Mouse (Mus musculus) T-helper 2 cell (primary cell): ENCODE data around the gene Bcat2.

ENCODE experiments used
- in situ Hi-C: fragments of 300-600 bp; cut with MboI, MseI; formaldehyde crosslinking; loops from one replicate; pipeline ENCODE4 v1.15.1; 2025; ENCODE audit warnings: high pct_unique_total_duplicates

The Bcat2 gene

DNA sequence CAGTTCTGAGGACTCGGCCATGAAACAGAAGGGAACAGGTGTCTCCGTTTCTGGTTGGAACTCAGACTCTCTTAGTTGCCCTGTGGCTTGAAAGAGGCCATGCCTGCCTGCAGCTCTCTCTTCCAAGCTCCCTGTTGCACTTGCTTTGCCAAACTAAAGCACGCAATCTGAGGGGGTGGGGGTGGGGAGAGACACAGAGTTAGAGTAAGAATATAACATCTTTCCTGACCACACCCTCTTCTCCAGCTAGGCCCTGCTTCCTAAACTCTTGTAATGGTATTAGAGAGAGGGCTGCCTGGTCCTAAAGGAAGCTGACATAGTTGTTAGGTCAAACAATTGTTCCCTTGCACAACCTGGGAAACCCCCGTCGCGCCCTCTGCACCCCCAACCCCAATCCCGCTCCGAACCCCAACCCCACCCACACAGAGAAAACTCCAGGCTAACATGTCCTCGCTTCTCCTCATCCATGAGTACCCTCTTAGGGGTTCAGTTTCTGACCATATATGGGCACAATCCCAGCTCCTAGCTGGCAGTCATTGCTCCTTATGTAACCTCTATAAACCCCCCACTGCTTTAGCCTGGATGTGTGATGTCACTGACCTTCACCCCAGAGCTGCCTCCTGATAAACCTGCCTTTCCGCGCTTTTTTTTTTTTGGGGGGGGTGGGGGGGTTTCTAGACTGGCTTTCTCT lies 19.0 kb upstream of the Bcat2 start:
- in situ Hi-C loops = loop anchor here (5.0 kb wide), 1 partner anchor 41 kb away; no protein-coding TSS in a partner anchor

DNA sequence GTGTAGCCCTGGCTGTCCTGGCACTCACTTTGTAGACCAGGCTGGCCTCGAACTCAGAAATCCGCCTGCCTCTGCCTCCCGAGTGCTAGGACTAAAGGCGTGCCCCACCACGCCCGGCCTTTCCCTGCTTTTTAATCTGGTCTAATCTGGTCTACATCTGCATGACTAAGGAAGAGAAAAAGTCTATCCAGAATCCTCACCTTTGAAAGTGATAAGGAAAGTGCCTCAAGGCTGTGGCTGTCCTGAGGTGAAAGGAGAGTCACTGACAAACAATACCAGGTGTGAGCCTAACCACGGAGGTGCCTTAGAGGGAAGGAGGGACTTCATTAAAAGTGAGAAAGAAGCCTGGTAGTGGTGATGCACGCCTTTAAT lies 18.5 kb upstream of the Bcat2 start:
- in situ Hi-C loops = loop anchor here (5.0 kb wide), 1 partner anchor 41 kb away; no protein-coding TSS in a partner anchor

DNA sequence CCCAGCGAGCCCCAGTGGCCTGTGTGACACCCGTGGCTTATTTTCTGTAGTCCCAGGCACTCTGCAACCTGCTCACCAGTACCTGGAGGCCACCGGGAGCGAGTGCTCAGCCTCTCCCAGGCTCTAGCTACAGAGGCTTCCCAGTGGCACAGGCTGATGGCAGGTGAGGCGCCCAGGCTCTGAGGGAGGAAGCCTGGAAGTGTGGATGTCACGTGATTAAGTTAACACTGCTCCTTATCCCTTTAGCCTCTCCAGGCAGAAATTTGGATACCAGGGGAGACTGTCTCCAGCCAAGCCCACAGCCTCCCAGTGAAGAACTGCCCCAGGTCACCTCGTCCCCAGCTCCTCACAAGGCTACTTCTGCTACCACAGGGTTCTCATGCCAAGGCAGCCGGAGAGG lies 16.4 kb upstream of the Bcat2 start:
- in situ Hi-C loops = loop anchor here (5.0 kb wide), 1 partner anchor 39 kb away; no protein-coding TSS in a partner anchor

DNA sequence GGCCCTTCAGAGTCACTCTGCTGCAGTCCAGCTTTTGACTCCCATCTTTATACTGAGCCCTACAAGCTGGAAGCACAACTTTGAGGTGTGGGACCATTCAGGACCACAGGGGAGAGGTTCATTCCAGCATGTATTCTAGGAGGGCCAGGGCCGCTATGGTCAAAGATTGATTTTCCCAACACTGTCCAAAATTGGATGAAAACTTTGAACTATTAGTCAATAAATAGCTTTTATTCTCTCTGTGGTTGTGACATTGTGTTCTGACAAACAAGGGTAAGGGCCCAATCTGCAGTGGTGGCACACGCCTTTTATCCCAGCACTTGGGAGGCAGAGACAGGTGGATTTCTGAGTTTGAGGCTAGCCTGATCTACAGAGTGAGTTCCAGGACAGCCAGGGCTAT lies 16.0 kb upstream of the Bcat2 start:
- in situ Hi-C loops = loop anchor here (5.0 kb wide), 1 partner anchor 38 kb away; no protein-coding TSS in a partner anchor

DNA sequence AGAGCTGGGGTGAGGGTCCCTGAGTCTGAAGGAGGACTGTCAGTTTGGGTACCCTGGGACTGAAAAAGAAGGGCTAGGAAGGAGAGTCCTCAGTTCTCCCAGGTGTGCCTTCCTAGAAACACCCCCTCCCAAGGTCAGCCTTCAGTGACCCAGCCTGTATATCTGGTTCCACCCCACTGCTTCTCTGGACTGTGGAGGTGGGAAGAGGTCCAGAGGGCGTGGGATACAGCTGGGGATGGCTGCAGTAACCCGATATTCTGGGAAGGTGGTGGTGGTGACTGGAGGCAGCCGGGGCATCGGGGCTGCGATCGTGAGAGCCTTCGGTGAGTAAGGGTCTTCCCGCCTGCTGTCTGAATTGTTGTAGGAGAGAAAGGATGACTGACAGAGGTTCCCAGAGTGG lies 15.2 kb upstream of the Bcat2 start, which contains the start of gene Hsd17b14:
TSS of gene Hsd17b14 (plus strand) at position 150 of the 400 bp plus-strand sequence.
- in situ Hi-C loops = loop anchor here (5.0 kb wide), 1 partner anchor 38 kb away; no protein-coding TSS in a partner anchor

DNA sequence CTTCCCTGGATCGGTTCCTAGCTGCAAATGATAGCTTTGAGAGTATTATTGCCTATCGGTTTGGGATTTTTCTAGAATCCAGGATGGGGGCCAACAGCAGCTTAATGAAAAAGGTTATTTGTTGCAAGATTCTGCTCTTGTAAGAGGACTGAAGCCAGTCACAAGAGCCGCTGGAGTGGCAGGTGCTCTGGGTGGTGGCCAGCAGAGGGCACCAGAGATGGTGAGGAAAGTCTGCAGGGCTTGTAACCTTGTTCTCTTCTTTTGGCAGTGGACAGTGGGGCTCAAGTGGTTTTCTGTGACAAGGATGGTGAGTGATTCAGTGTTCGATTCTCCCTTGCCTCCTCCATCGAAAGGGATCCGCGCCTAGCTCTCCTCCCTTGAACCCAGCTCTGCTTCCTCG lies 14.2 kb upstream of the Bcat2 start:
- in situ Hi-C loops = no loop called here

DNA sequence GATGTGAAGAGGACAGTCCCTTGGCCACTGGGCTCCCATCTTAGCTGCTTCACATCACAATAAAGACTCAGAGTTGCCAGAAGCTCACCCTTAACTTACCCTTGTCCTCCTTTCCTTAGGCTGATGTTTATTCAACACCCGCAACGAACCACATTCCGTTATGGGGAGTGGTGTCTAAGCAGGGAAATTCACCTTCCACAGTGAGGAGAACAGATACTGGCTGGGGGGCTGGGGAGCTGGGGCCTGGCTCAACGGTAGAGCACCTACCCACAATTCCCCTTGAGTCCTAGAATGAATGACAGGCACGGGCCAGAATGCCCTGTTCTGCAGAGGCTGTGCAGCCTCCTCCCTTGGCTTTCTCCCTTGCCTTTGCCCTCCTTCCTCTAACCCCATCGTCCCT lies 11.0 kb upstream of the Bcat2 start:
- in situ Hi-C loops = no loop called here

DNA sequence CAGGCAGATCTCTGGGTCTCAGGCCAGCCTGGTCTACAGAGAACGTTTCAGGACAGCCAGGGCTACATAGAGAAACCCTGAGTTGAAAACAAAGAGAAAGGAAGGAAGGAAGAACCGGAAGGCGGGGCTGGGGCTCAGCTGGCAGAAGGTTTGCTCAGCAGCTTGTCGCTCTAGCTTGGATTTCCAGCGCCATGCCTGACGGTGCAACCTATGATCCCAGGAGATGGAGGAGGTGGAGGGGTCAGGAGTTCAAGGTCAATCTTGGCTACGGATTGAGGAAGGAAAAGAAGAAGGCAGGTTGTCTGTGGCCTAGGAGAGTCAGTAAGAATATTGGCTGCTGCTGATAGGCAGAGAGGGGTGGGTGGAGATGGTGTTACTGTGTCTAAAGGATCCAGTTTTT lies 9.7 kb upstream of the Bcat2 start:
- in situ Hi-C loops = loop anchor here (5.0 kb wide), 1 partner anchor 83 kb away; no protein-coding TSS in a partner anchor

DNA sequence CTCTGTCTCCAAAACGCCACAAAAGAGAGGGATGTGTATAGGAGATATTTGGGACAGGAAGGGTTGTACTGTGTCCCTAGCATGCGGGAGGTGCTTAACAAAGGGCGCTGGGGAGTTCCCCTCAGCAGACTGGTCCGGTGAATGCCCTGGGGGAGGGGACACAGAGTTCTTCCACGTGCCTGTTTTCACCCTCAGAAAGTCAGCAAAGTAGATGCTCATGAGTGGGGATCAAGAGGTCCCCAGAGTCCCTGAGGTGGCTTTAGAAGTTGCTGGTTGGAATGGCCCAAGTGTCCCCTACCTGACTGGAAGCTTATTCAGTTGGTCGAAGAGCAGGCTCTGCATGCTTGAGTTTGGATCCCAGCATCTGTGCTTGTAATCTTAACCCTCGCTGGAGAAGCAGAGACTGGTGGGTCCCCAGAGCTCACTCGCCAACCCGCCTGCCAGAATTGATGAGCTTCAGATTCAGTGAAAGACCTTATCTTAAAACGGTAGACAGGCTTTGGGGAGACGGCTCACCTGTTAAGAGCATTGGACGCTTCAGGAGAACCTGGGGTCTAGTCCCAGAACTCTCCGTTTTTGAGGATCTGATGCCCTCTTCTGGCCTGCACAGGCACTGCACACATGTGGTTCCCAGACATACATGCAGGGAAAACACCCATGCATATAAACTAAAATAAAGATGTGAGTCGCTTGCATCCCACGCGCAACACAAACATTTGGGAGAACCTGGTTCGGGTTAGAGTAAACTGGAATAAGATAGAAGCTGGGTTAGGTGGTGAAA lies 8.9 kb upstream of the Bcat2 start:
- in situ Hi-C loops = loop anchor here (5.0 kb wide), 1 partner anchor 84 kb away; no protein-coding TSS in a partner anchor

DNA sequence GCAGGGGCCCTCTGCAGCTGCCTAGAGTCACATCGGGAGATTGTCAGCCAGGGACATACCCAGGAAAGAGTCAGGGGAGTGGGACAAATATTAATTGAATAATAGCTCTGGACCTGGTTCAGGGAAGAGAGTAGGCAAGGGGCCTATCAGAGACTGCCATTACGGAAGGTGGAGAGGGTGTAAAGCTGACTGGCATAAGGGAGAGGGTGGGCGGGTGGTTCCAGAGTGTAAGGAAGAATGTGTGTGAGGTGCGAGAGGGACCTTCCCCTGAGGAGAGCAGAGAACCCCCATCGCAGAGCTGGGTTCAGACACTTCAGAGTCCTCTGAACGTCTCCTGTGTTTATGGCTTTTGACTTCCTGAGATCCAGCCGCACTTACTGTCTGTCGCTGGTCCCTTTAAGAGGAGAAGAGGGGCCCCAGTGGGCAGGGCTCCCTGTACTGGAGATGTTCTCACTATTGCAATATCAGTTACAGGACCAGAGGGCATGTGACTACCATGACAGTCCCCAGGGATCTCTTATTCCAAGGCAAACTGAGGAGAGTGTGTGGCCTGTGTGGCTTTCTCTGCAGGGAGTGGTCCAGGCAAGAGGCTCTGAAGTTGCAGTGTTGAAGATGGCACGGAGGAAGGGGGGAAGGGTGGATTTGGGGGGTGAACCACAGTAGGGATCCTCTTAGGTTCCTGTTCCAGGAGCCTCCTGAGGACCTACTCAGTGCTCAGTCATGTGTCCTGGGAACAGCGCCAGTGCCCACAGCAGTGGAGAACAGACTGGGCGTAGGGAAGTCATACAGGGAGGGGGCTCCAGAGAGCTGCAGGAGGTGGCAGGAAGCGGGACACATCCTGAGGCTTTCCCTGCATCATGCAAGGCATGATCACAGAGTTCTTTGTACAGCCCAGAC lies 8.1 kb upstream of the Bcat2 start:
- in situ Hi-C loops = loop anchor here (5.0 kb wide), 1 partner anchor 85 kb away; no protein-coding TSS in a partner anchor

DNA sequence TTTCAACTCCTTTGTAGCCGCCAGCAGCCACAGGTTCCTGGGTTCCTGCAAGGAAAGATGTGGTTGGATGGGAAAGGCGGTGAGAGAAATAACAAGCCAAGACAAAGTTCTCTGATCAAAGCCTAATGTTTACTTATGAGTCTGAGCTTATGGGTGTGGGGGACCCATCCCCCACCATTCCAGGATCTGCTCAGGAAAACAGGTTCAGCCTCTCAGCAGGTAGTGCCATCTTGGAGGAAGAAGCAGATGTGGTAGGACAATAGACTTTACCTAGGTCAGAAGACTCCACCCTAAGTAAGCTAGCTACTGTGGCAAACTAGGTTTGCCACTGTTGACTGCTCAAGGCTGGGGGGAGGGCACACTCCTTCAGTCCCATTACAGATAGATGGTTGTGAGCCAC lies 5.1 kb upstream of the Bcat2 start:
- in situ Hi-C loops = loop anchor here (5.0 kb wide), 1 partner anchor 88 kb away; no protein-coding TSS in a partner anchor

DNA sequence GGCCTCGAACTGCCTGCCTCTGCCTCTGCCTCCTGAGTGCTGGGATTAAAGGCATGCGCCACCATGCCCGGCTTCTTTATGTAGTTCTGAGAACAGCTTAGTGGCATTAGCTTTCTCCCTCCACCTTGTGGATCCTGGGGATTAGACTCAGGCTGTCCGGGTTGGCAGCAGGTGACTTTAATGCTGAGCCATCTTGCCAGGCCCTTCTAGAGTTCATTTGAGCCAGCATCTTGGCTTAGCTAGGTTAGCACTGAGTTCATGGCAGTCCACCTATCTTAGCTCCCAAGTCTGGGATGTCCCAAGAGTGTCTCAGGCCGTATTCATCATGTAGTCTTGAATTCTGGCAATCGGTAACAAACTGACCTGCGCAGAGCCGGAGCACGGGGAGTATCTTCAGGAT lies 4.5 kb upstream of the Bcat2 start:
- in situ Hi-C loops = no loop called here

DNA sequence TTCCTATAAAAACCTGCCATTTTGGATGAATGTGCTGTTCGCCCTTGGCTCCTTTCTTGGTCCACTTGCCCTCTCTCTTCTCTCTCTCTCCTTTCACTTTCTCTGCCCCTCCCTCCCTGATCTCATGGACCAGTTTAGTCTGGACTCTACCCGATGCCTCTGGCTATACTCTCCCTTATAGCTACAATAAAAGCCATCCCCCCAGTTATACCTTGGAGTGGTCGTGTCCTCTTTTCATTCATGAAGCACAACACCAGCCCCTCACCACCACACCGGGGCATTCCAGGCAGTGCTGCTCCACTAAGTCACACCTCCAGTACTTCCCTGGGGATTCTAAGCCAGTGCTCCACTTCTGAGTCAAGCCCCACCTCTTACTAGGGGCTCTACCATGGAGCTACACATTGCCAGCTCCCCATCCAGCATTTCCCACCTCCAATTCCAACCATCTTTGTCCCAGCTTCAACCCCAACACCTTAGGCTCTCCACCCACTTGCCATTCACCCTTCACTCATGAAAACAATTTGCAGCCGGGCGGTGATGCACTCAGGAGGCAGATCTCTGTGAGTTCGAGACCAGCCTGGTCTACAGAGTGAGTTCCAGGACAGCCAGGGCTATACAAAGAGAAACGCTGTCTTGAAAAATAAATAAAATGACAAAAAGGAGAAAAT lies 2.7 kb upstream of the Bcat2 start:
- in situ Hi-C loops = no loop called here

DNA sequence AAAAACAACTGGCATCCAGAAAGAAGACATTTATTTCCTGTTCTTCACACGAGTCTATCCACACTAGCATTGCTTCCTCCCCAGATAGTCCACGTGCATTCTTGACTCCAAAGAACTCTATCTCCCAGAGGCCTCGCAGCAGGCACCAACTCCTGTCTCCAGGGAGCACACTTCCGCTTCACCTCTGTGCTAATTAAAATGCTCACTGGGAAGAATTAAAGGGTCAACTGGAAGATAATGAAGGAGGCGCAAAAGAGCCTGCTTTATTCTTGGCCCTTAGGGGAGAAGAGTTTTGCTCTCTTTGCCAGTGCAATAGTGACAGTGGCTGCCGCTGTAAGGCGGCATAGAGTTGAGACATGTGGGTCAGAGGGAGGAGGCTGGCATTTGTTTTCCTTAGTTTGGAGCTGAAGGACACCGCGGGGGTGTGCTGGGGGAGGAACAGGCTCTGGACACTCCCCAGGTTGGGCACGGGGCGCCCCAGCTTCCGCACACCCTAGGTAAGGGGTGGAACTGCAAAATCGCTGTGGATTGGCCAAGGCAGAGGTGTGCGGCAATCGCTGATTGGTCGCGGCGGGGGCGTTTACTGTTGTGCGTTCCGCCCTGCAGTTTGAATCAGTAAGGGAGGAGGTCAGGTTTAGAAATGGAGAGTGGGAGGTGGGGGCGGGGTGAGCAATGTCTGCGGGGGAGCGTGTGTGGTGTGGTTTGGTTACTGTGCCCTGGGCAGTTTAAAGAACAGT lies 2.0 kb upstream of the Bcat2 start:
- in situ Hi-C loops = no loop called here

DNA sequence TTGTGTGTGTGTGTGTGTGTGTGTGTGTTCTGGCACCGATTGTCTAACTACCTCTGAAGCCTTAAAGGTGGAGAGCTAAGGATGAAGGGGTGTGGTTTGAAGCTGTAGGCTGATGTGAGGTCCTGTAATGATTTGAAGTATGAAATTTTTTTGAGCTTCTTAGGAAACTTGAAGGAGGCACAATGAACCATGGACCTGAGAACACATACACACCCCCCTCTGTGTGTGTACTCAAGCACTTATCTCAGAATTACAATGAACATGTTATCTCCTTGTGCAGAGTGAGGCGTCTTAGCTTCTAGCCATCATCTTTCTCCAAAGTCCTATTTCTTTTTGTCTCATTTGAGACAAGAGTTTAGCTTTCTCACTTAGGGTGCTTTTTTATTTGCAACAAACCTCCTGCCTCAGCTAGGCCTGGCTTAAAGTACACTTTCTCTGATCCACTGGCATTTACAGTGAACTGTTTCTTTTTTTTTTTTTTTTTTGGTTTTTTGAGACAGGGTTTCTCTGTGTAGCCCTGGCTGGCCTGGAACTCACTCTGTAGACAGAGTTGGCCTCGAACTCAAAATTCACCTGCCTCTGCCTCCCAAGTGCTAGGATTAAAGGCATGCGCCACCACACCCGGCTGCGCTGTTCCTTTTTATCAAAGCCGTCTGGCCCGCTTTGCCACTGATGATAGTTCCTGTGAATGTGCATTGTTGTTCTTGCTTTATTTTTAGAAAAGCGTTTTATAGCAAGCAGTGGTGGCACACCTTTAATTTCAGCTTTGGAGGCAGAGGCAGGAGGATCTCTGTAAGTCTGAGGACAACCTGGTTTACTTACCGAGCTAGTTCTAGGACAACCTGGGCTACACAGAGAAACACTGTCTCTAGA lies 1.1 kb upstream of the Bcat2 start:
- in situ Hi-C loops = no loop called here

DNA sequence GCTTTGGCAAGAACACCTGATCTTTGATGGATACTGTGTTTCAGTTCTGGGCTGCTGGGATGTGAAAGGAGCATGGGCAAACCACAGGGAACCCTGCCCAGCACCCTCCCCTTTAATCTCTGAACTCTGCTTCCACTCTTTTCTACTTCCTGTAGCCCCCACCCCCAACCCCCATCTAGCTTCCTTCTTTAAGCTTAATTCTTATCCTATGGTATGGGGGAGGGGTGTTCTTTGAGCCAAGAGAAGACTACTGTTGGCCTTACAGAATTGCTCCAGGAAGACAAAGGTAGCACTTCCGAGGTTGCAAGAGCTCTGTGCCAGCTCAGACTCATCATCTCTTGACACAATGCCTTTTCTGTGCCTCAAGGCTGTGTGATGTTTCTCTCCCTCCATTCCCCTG lies 2.0 kb downstream of the Bcat2 start:
- in situ Hi-C loops = no loop called here

DNA sequence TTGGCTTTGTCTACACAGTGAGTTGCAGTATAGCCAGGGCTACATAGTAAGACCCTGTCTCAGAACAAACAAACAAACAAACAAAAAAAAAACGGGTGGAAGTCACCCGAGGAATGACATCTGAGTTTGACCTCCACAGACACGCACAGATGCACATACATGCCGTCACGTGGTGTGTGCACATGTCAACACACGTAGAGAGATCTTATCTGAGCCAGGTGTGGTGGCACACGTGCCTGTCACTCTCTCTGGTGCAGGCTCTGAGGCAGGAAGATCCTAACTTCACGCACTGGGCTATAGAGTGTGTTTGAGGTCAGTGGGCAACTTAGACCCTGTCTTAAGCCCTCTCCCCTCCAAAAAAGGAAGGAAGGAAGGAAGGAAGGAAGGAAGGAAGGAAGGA lies 4.0 kb downstream of the Bcat2 start:
- in situ Hi-C loops = no loop called here

DNA sequence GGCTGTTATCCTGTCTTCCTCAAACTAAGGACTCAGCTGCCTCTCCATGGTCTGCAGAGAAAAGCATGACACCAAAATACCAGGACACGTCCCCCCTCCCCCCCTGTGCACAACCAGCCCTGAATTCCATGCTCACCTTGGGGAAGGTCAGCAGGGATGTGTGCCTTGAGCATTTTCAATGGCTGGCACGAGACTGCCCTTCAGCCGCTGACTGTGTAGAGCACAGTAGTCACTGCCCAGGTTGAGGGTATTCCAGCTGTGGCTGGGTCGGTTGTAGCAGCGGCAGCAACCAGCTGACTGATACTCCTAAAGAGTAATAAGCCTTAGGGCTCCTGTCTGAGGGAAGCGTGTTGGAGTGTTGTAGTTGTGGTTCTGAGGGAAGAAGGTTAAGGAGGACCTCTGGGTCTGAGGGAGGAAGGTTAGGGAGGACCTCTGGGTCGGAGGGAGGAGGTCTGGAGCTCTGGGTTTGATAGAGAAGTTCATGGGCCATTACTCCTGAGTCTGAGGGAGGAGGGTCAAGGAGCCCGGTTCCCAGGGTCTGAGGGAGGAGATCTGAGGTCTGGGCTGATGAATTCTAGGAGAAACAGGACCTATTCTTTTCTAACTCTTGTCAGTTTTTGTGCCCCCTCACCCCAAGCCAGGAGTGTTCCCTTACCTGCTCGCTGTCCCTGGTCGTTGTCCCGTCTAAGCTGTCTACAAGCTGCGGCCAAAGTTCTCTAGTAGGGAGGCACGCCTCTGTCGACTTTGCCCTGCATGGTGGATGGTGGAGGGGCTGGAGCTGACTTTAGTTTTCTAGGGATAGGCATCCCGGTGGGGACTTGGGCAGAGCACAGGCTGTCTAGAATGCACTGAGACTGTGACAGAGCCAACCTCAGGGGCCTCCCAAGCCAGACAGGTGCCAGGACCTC lies 4.8 kb downstream of the Bcat2 start:
- in situ Hi-C loops = no loop called here
